Mouse (Mus musculus) adrenal gland, adult 18-20 months (tissue): ENCODE data around the gene Rad23b. TPM values are rescaled to one million over a fixed set of nuclear protein-coding genes. Genes with fewer than 3 reads are reported as not detected.

Experiments used
- total RNA-seq, 2 experiments: library from RNA; stranded (reverse); gene quantifications; 1 replicate in 1 of 2; 2 replicates in 1 of 2; pipeline ENCODE4 v1.2.3; 2021

Gene Rad23b
- total RNA-seq, 2 experiments from 2014 or later = 128 to 142 TPM

Other genes starting within 250 kb of the Rad23b start
- 10 to 100 TPM; 13.4 to 37.5 TPM for gene Klf4, start 182.4 kb downstream of the Rad23b start, total RNA-seq